Mouse (Mus musculus): ENCODE measurements around the gene Sec62.

The Sec62 gene

DNA sequence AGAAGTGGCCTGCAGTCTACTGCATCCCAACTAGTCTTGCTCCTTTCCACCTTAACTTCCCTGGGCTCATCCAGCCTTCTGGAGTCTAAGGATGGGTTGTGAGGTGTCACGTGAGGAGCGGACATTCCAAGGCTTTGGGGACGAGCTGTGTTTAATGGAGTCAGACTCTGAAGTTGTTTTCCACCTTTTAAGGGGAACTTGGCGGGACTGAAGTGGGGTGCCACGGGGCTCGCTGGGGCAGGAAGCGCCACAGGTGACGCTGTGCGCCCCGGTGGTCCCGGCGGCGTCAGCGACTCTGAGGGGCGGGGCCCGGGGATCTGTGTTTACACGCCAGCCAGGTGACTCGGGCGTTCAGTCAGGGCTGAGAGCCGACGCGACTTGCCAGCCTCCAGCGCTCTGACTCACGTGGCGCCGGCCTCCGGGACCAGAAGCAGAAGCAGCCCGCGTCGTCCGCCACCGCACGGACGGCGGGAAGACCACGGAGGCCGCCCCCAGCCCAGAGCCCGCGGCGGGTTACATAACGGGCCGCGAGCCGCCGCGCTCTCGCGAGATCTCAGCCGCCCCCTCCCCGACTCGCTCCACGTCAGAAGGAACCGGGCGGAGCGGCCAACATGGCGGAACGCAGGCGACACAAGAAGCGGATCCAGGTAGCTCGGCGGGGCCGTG lies at the start of gene Sec62:
TSS of gene Sec62 (plus strand) at position 139 of the 666 bp plus-strand sequence.
- peak; percentile 94 for DNase-seq (ENCODE audit: low read depth, low spot score)

DNA sequence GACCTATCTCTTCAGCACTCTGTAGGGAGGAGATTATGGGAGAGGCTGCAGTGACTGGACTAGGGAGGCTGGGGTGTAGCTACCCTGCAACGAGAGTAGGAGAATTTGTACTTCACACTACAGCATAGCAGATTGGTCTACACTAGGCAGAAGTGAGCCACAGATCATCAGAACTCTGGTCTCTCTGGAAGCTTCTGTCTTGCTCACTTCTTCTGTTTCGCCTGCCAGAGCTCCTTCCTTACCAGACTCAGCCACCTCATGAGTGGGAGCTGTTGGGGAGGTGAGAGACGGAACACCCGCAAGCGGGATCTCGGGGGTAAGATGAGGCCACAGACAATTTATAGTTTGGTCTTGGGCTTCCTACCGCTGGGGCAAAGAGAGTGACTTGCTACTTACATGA lies 49.8 kb upstream of the Sec62 start:
- DNase-seq (ENCODE audit: low read depth, low spot score) = peak; percentile 58

DNA sequence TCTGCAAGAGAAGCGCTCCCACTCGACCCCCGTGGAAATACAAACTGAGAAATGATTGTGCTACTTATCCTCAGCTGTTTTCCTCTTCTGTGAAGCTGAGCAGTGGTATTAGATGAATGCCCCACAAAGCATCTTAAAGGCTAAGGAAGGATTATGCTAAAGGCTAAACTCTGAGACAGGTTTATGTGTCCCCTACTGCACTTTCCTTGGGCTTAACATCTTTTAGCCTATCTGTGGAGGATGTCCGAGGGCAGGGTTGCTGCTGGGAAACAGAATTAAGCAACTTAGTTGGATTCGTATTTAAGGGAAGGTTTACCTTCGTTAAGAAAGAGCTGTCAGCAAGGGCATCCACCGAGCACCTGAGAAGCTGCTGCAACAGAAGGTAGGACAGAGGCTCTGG lies 46.7 kb upstream of the Sec62 start, which contains the start of gene Samd7:
TSS of gene Samd7 (plus strand) at position 288 of the 400 bp plus-strand sequence.
- no peak for DNase-seq (ENCODE audit: low read depth, low spot score)

DNA sequence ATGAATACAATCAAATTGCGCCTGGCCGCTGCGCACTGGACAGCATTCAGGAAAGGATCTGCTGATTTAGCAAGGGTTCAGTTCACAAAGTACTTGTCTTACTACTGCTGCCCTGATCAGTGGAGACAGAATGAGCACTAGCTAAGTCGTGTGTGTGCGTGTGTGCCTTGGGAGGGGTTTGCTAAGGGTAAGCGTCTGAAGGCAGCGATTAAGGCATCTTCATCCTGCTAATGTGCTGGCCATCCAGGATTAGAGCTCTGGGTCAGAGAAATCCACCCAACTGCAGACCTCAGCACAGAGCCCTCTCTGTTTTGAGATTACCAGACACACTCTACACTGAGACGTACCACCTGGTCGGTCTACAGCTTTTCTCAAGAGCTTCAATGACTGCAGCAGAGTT lies 44.4 kb upstream of the Sec62 start:
- DNase-seq (ENCODE audit: low read depth, low spot score) = no peak

DNA sequence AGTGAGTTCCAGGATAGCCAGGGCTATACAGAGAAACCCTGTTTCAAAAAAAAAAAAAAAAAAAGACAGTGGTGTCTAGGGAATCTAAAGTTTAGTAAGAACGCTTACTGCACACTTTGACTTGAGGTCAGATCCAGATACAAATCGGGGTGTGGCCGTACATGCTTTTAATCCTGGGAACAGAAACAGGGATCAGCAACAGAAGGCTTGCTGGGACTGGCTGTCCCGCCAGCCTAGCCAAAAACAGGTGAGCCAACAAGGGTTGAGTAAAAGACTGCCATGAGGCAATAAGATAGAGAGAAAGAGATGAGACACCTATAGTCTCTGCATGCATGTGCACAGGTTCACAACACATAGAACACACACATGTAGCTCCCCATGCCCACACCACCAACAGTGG lies 38.0 kb upstream of the Sec62 start:
- no peak for DNase-seq (ENCODE audit: low read depth, low spot score)

DNA sequence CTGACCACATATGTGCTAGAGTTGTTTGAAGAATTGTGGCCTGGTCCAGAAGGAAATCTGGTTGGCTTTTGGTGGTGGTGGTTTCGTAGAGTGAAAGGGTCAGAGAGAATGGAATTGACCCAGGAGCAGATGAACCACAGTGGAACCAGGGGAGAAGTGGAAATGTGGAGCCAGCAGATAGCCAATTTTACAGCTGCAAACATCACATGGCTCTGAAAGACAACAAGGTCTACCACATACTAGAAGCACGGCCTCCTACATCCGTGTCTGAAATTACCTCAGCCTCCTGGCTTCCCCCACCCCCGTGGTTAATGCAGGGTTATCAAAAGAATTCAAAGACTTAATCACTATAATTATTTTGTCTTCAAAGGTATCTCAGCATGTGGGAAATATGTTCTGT lies 27.8 kb upstream of the Sec62 start:
- DNase-seq (ENCODE audit: low read depth, low spot score) = peak; percentile 44

DNA sequence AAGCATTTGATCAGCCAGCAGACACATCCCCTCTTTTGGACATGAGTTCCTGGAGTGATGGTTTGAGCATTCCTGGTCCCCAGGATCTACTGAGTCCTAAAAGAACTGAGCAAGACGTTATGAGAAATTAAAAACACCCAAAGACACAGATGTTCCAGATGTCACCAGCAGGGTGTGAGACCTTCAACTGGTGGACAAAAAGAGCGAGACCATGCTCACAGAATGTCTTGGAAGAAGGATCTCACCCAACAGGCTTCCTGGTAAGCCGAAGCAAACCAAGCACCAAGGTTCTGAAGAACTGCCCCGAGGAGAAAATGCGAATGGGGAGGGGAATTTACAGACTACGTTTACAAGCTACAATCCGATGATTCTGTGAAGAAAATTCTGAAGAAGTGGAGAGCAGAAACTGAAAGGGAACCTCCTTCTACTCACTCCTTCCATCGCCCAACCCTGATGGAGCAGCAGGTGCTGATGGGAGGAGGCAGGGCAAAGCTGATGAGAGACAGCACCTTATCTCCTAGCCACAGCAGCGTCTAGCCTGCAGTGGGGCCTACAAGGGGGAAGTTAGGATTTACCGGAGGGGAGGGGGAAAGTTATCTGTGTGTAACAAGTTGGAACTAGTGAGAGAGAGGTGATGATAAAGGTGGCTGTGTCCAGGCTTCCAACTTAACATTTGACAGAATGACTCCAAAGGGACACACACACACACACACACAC lies 27.2 kb upstream of the Sec62 start:
- DNase-seq (ENCODE audit: low read depth, low spot score) = no peak

DNA sequence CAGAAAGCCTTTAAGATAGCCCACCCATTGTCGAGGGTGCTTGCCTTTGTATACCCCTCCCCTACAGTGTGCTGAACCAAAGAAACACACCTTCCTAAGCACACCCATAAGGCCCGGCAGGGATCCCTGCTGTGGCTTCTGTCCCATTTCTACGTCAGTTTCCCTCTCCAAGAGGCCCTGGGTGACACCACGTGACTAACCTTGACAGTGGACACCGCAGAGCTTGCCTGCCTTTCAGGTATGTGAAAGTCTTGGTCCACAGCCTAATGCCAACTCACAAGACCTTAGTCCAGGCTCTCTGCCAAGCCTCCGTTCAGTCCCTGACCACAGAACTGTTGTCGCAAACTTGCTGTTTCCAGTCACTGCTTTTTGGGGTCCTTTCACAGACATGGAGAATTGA lies 26.5 kb upstream of the Sec62 start:
- DNase-seq (ENCODE audit: low read depth, low spot score) = no peak

DNA sequence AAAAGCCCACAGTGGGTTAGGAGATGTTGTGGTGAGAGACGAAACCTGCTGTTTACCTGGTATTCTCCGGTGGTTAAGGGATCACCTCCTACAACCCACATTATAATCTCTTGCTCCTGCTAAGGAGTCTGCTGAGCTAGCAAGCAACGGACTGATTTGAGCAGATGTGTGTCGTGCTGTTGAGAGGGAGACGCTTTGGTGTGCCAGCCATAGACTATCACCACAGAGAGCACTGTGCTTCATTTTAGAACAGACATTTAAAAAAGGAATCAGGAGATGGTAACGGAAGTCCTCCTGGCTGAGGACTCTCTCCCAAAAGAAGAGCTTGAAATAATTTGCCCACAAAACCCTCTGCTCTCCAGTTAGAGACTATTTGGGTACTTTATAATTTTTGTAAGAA lies 25.4 kb upstream of the Sec62 start:
- DNase-seq (ENCODE audit: low read depth, low spot score) = peak; percentile 76

DNA sequence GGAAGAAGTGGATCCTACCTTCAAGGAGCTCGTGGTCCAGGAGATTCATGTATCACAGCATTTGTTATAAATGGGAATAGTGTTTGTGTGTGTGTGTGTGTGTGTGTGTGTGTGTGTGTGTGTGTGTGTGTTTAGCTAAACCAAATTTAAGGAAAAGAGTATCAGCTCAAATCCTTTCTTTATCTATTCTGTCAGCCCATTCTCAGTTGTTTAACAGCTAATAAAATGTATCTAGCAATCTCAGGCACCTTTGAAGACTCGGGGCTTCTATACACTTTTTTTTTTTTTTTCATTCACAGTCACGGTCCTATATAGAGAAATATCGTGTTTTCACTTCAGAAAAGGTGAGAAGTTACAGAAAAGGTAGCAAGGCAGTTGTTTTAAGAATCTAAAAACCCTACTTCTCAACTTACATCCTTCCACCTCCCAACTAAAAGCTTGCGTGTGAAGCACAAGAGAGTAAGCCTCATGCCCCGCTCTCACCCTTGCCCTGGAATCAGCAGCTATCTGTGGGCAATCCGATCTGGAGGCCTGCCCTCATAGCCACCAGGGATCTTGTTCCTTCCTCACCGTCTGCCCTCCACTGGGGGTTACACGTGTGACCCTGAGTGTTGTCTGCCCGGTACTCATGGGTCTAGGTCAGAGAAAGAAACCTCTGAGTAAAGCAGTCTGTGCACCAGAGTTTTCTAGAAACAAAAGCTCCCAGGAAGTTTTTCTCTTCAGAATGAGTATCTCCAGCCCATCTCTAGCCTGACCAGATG lies 22.7 kb upstream of the Sec62 start:
- DNase-seq (ENCODE audit: low read depth, low spot score) = no peak

DNA sequence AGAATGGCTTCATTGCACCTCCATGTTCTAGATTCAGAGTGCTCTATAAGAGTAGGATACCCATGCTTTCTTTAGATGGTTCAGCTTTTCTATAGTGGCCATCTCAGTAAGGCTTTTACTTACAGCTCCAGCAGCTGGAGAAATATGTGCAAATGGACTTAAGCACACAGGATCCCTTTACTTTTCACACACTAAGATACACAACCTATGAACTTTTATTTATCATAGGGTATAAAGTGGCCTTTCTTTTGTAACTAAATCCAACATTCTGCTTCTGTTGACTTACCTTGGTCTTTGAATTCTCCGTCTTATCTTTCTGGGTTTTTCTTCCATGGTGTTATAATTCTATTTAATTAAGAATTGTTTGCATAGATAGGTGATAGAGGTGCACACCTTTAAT lies 21.1 kb upstream of the Sec62 start:
- DNase-seq (ENCODE audit: low read depth, low spot score) = no peak

DNA sequence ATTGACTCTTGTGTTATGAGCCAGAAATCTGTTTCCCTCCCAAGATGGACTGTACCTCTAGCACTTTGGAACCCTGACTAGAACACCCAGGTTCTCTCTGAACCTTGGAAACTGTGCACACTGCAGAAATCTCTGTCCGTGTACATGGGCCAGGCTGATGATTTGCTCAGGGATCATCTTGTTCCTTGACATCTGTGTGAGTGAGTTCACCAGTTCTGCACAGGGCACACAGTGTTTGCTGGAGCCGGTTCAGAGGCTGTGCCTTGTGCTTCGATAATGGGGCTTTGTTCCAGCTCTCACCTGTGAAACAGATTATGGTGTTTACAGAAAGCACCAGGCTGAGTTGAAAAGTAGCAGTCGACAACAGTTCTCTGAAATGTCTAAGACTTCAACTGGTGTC lies 20.0 kb upstream of the Sec62 start:
- DNase-seq (ENCODE audit: low read depth, low spot score) = no peak

DNA sequence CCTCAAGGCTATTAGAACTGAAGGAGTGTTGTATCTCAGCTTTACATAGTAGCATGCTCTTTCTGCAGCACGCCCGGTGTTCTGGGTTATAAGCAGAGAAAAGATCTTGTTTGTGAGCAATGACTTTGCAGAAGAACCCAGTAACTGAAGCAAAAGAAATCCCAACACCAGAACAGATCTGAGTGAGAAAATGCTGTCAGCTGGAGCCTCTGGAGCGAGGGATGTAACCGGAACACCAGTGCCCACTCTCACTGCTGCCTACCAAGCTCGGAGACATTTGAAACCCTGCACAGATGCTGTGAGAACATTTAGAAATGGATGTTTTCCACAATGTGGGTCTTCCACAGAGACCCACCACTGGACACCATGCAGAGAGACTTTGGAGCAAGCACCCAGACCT lies 18.0 kb upstream of the Sec62 start:
- peak; percentile 65 for DNase-seq (ENCODE audit: low read depth, low spot score)

DNA sequence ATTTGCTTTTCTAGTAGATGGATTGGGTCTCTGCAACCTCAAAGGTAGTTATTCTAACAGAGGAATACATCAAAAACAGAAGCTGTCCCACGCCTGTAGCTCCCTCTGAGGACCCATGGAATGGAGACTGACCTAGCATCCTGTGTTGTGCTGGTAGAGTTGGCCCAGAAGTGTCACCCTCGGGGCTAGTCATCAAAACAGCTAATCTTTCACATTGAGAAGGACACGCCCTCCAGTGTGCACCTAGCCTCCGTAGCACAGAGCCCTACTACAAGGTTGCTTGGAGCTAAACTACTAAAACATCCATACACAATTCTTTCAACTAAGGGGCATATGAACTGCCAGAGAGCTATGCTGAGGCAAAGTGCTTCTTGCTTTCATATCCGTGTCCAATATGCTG lies 14.7 kb upstream of the Sec62 start:
- no peak for DNase-seq (ENCODE audit: low read depth, low spot score)

DNA sequence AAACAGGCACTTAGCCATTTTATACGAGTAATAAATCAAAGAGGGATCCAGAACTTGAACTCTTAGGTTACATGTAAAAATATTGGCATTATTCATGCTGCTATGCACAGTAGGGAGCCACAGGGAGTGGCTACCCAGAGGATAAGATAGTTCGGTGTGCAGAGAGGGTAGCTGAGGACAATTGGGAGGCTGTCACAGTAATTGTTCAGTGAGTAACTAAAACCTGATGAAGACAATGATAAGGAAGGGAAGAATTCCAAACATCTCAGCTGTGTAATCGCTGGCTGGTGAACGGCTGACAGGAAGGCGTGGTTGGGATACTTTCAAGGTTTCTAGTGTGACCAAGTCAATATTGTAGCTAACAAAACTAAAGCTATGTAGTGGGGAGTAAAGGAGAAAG lies 4.1 kb upstream of the Sec62 start:
- DNase-seq (ENCODE audit: low read depth, low spot score) = no peak

DNA sequence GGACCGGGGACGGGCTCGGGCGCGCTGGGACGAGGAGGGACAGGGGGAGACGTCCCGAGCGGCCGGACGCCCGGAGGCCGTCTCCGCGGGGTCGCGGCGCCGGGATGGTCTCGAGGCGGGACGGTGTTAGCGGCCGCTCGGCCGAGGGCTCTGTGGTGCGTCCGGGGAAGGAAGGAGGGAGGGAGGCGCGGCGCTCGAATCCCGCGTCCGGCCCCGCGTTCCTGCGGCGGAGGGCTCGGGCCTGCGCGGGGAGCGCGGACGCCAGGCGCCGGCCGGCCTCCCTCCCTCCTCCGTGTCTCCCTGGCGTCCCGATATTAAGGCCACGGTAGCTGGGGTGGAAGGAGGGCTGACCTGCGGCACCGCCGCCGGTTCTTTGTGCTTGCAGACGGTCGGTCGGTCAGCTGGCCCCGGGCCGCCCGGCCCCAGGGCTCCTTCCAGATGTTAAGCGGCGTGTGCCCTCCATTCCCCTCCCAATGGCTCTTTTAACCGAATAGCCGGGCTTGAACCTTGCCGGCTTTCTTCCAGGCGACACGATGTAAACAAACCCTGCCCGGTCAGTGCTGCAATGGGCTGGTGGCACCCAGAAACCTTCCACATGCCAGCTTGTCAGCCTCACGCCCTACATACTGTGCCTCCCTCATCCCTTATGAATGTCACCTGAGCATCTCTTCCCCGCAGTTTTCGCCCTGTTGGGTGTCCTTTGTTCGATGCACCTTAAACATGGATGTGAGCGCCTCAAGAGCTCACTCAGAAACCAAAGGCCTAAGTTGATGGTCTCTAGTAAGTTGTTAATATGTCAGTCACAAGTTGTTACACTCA lies 937 bp downstream of the Sec62 start:
- DNase-seq (ENCODE audit: low read depth, low spot score) = peak; percentile 47

DNA sequence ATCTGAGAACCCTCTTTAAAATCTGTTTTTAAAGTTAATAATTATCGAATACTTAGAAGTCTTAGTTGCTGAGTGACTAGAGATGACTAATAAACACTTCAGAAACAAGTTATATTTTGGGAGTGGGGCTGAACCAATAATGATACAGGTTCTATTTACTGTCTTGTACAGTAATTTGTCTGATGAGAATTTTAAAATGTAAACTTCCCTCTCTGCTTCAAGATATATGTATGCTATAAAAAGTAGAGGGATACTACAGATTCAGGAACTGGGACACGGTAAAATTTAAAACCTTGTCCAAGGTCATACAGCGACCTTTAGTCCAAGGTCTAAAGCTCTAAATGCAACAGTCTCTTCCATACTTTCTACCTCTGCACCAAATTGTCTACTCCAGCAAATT lies 9.5 kb downstream of the Sec62 start:
- no peak for DNase-seq (ENCODE audit: low read depth, low spot score)

DNA sequence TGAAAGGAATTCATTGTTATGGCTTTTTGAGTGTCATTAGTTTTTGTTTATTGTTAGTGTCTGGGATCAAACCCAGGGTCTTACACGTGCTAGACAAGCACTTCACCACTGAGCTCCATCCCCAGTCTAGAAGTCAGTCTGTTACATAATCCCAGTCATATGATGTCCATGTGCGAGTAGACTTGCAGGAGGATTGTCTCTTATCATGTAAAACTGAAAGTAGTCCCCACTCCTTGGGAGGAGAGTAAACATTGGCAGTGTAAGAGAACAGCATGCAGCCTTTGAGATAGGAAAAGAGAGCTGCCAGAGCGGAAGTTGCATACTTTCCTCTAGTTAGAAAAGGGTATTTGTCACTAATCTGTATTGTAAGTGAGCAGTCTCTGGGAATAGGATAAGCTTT lies 20.2 kb downstream of the Sec62 start:
- peak; percentile 35 for DNase-seq (ENCODE audit: low read depth, low spot score)

DNA sequence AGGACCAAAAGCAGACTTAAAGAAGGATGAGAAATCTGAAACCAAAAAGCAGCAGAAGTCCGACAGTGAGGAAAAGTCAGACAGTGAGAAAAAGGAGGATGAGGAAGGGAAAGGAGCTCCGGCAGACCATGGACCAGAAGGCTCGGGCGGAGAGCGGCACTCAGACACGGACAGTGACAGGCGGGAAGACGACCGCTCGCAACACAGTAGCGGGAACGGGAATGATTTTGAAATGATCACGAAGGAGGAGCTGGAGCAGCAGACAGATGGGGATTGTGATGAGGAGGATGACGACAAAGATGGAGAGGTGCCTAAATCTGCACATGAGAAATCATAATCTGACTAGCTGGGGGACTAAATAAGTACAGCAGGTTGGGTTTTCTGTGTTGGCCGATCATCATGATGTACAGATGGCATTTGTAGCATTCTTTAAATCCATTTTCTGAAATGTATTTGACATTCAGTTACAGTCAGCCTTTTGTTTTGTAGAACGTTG lies 26.0 kb downstream of the Sec62 start:
- peak; percentile 26 for DNase-seq (ENCODE audit: low read depth, low spot score)

DNA sequence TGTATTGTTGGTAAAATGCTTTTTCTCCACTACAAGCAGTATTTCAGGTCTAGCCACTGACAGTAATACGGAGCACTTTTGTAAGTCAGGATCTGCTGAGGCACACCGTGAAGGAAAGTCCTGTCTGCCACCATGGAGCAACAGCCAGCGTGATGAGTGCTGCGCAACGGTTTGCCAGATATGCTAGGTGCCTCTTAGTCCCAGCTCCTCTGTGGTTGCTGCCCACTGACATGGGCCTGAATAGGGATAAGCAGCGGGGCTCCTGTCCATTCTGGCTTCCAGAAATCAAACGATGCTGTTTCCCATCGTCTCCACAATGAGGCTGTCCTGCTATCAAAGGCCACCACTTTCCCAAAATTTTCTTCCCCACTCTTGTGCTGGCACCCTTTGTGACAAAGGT lies 29.5 kb downstream of the Sec62 start:
- no peak for DNase-seq (ENCODE audit: low read depth, low spot score)

DNA sequence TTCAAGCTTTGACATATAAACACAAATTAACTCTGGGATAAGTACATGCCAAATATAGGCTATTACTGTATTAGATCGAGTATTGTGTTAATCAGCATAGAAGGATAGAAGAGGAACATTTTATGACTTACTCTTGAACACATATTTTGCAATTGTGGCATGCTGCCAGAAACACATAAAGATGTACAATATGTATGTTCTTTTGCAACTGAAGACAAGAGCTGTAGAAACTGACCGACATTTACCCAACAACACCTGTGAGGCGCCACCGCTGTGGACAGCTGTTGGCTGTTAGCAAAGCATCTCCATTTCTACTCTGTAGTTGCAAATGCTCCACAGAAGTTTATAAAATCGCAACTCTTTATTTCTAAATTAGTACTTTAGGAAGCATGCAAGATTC lies 33.4 kb downstream of the Sec62 start:
- no peak for DNase-seq (ENCODE audit: low read depth, low spot score)

Data from brain, adult 2 months (tissue).